Mouse (Mus musculus): ENCODE measurements at regions not wholly inside any gene's neighbourhood (a gene's known extent, or its start where the extent isn't known, plus 50 kb on each side); places are given as distances from the start of the nearest gene placed in this dataset.

GRCm38 (mm10) chr5:111630313-111630844 lies 103.3 kb upstream of the Gm26897 start:
- TF ChIP-seq CTCF (IDR thresholded peaks at IDR 0.05; ENCODE audit: extremely low read depth, insufficient read length, insufficient replicate concordance, low read depth, low read length) (no peak), POLR2A (IDR thresholded peaks at IDR 0.05; ENCODE audit: low read depth, low read length) (no peak)

Measured in small intestine, adult 2 months (tissue).